Mouse (Mus musculus) spleen, embryonic (tissue): ENCODE results near the gene 3110082I17Rik.

Experiments used
- CTCF ChIA-PET: fragments of 350-600 bp; sonication (Branson Sonifier 250); formaldehyde crosslinking; loops from one replicate; lab custom pipeline; 2022; lab: Charles Lee

Gene 3110082I17Rik

GRCm38 (mm10) chr5:139423026-139423865 is 37.1 kb downstream of the 3110082I17Rik start, which contains the start of gene Gper1:
Gene Gper1 (plus strand): TSS chr5:139423151.
- CTCF ChIA-PET, result no interaction called here

DNA sequence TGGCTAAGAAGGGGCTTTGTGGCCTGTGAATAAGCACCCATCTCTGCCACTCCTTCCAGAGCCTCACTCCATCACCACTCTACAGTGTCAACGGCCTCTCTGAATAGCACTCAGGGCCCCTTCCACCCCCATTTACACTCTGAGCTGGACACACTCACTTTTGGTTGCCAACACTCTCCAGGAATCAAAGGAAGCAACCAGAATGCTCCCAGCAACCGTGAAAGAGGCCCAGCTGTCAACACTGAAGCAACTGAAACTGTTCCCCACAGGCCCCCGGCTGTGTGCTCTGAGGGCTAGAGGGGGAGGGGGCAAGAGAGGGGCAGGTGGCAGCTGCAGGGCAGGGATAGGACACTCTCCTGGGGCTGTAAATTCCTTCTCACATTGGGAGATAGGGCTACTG is 41.7 kb downstream of the 3110082I17Rik start:
- CTCF ChIA-PET, result no interaction called here

DNA sequence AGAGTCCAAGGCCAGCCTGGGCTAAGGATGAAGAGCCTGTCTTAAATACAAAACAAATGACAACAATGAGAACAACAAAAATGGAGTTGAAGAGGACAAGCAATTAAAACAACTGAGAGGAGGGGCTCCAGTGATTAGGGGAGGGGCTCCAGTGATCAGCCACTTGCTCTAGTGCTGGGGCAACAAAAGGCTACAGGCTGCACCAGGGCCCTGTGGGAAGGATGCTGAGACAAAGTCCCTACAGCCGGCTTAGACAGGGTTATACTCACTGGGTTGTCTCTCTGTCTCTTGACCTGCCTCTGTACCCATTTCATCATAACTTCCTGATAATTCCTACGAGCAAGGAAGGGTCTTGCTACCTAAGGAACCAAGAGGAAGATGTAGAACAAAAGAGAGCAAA is 42.2 kb downstream of the 3110082I17Rik start:
- CTCF ChIA-PET, result no interaction called here

- CTCF ChIA-PET, result interaction anchor here (0.6 to 0.8 kb wide), 2 partner anchors 9 to 159 kb away, joined by 3 to 5 read pairs; no protein-coding TSS in a partner anchor
Observed at GRCm38 (mm10) chr5:139417480-139417879, 42.8 kb downstream of the 3110082I17Rik start.

- CTCF ChIA-PET, result interaction anchor here (0.8 kb wide), 1 partner anchor 159 kb away, joined by 3 read pairs; no protein-coding TSS in a partner anchor
Observed at GRCm38 (mm10) chr5:139416942-139417341, 43.4 kb downstream of the 3110082I17Rik start.

- CTCF ChIA-PET, result no interaction called here
Observed at GRCm38 (mm10) chr5:139415001-139415400, 45.3 kb downstream of the 3110082I17Rik start.

- CTCF ChIA-PET, result interaction anchor here (0.7 kb wide), 1 partner anchor 178 kb away, joined by 3 read pairs; no protein-coding TSS in a partner anchor
Observed at GRCm38 (mm10) chr5:139413545-139413944, 46.8 kb downstream of the 3110082I17Rik start.

DNA sequence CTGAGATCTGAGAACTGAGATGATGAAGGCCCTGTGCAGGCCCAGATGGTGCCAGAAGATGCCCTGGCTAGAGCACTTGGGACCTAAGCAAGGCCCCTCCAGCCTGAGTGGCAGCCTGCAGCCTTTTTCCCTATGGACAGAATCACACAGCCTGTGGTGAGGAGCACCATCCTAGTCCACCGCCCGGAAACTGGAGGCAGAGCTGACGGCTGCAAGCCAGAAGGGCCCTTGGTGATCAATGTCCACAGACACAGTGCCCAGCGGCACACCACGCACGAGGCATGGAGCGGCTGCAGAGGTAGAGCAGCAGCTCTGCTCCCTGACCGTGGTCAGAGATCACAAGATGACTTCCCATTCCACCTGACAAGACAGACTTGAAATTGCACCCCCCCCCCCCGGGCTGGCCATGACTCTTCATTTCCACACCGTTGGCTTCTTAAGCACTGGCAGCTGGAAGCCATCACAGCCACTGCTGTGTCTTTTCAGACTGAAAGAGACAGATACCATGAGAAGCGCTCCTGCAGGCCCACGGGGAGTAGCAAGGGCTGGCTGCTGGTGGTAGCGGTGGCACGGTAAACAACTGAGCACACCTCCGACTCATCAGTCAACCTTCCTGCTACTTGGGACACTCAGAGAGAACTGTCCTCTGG is 48.5 kb downstream of the 3110082I17Rik start:
- CTCF ChIA-PET, result interaction anchor here (0.6 kb wide), 2 partner anchors 38 to 426 kb away, joined by 3 to 4 read pairs; no protein-coding TSS in a partner anchor

DNA sequence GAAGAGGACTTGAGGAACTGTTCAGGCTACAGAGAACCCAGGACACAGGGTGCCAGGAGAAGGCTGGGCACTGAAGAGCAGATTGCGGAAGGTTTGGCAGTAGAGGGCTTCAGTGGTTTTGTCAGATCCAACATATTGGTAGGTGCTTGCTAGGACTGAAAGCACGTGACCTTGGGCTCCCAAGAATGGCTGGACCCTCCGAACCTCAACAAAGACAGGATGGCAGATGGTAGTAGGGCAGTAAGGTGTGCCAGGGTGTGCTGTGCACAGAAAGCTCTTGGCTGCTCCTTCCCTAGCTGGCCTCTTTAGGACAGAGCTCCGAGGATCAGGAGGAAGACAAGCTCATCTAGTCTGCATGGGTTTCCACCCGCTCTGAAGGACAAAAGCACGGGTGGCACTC is 49.2 kb downstream of the 3110082I17Rik start:
- CTCF ChIA-PET, result interaction anchor here (0.6 kb wide), 1 partner anchor 425 kb away, joined by 4 read pairs; no protein-coding TSS in a partner anchor

GRCm38 (mm10) chr5:139410056-139410455 is 50.3 kb downstream of the 3110082I17Rik start:
- CTCF ChIA-PET, result no interaction called here

DNA sequence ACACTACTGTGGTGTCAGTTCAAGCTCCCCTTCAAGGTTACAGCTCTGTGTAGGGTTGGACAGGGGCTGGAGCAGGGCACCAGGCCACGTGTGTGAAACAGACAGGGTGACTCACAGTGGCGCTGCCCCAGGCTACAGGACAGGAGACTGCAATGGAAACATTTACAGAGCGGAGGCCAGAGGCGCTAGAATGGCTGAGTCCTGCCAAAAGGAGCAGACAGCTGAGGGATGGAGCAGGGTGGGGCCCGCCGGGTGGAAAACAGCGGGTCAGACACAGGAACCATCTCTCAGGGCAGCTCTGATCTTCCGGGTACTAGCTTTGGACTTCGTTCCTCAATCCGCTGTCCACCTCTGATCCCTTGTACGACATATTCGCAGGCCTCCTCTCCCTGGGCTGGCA is 50.9 kb downstream of the 3110082I17Rik start:
- CTCF ChIA-PET, result no interaction called here

- CTCF ChIA-PET, result interaction anchor here (0.6 kb wide), 3 partner anchors 9 to 1659 kb away, joined by 3 to 5 read pairs (median 5); no protein-coding TSS in a partner anchor
Observed at GRCm38 (mm10) chr5:139408511-139408910, 51.8 kb downstream of the 3110082I17Rik start.

- CTCF ChIA-PET, result interaction anchor here (0.7 kb wide), 1 partner anchor 59 kb away, joined by 3 read pairs; no protein-coding TSS in a partner anchor
Observed at GRCm38 (mm10) chr5:139407121-139407885, 53.0 kb downstream of the 3110082I17Rik start.

- CTCF ChIA-PET, result no interaction called here
Observed at GRCm38 (mm10) chr5:139405953-139406352, 54.4 kb downstream of the 3110082I17Rik start.

DNA sequence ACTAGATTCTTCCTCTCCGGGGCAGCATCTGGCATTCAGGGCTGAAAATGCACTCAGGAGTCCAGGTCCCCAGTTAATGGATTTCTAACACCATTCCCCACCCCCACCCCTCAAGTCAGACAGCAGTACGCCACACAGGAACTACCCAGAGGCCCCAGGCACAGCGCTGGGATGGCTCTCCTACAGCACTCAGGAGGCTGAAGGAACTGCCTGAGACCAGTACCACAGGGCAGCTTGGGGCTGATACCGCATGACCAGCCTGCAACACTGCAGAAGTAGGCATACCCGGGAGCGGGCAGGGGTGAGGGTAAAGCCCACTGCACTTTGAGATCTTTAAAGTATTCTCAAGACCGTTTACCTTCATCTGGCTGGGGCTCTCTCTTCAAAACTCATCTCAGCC is 54.8 kb downstream of the 3110082I17Rik start:
- CTCF ChIA-PET, result no interaction called here

GRCm38 (mm10) chr5:139404801-139405401 is 55.4 kb downstream of the 3110082I17Rik start, which contains the start of gene C130050O18Rik:
Gene C130050O18Rik (plus strand): TSS chr5:139405280.
- CTCF ChIA-PET, result interaction anchor here (0.5 to 0.8 kb wide), 2 partner anchors 63 to 80 kb away, joined by 5 read pairs; no protein-coding TSS in a partner anchor

DNA sequence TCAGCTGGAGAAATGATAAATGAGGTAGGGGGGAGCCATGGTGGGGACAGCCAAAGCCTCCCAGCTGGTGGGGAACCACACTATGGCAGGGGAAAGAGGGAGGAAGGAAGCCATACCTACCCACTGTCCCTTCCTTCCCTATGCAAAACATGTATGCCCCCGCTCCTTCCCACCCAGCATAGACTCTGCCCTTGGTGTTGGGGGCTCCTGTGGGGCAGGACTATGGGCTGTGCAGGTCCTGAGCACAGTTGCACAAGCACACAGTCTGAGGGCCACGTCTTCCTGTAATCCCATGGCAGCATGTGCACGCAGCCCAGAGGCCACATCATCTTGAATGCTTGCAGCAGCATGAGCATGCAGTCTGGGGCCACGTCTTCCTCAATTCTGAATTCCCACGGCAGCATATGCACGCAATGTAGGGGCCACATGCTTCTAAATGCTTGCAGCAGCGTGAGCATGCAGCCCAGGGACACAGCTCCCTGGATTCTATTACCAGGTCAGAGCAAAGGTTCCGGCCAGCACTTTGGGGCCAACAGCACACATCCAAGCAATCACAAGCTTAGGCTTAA is 56.6 kb downstream of the 3110082I17Rik start:
- CTCF ChIA-PET, result no interaction called here

DNA sequence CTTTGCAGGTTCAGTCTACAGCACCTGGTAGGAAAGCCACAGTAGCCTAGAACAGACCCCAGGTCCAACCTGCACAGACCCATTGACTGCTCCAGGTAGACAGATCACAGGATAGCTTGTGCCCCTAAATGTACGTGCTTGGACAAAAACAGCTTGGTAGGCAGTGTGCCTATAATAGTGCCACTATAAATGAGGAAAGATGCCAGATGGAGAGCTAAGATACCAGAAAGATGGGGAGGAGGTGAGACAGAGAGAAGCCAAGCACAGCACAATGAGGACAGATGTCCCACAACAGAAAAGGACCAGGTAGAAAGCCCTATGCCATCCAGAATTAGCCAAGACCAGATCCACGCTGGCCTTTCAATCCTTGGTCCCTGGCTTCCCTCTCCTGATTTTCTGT is 58.2 kb downstream of the 3110082I17Rik start:
- CTCF ChIA-PET, result no interaction called here

- CTCF ChIA-PET, result interaction anchor here (0.7 kb wide), 1 partner anchor 1489 kb away, joined by 3 read pairs; no protein-coding TSS in a partner anchor
Observed at GRCm38 (mm10) chr5:139399991-139400390, 60.3 kb downstream of the 3110082I17Rik start.

DNA sequence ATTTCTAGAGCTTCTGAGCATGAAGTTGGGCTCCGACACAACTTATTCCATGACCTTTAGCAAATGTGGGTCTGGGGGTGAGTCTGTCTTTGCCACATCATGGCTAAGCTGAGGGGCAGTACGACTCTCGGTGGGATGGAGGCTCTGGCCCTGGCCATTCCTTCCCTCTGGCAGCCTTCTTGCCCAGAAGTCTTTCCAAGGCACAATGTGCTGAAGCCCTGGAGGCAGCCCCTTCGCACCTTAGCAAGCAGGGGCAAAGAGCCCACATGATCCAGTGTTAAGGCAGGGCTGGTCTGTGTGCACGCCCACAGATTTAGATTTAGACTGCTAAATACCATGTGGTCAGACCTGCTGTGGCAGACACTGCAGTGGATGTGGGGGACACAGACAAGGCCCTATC is 61.5 kb downstream of the 3110082I17Rik start:
- CTCF ChIA-PET, result interaction anchor here (0.6 to 2.6 kb wide), 4 partner anchors 16 to 106 kb away, joined by 3 to 16 read pairs (median 6); no protein-coding TSS in a partner anchor
